Mouse (Mus musculus) intestine, embryonic 15.5 days (tissue): ENCODE measurements around the gene Esr1. TPM values are rescaled to one million over a fixed set of nuclear protein-coding genes. Genes with fewer than 3 reads are reported as not detected.
A peak's percentile ranks its signal among the peaks of the same experiment; 100 is the strongest.
"Not testable (repeated sequence)": the region's sequence is repeated elsewhere in the genome, so short reads cannot be mapped to it uniquely, and the experiment has no call there.

ENCODE experiments used
- ATAC-seq: fragments of 200-750 bp; cut with Nextera tagmentation; 2 replicates; pipeline ENCODE4 v1.8.0; 2017; ENCODE audit warnings: moderate TSS enrichment, moderate library complexity
- H3K27ac ChIP-seq: fragments of 300-500 bp; sonication (generic); 2 replicates; pipeline ENCODE4 v1.5.1; 2015; ENCODE audit warnings: mild to moderate bottlenecking, inconsistent platforms
- H3K27me3 ChIP-seq: fragments of 300-500 bp; sonication (generic); replicated peaks from 2 replicates; pipeline ENCODE4 v1.6.1; 2015; ENCODE audit warnings: inconsistent platforms
- H3K36me3 ChIP-seq: fragments of 300-500 bp; sonication (generic); 2 replicates; pipeline ENCODE4 v1.6.1; 2015; ENCODE audit warnings: inconsistent platforms
- H3K4me1 ChIP-seq: fragments of 300-500 bp; sonication (generic); replicated peaks from 2 replicates; pipeline ENCODE4 v1.6.1; 2015; ENCODE audit warnings: inconsistent platforms
- H3K4me2 ChIP-seq: fragments of 300-500 bp; sonication (generic); replicated peaks from 2 replicates; pipeline ENCODE4 v1.6.1; 2015; ENCODE audit warnings: mild to moderate bottlenecking, inconsistent platforms
- H3K4me3 ChIP-seq: fragments of 300-500 bp; sonication (generic); replicated peaks from 2 replicates; pipeline ENCODE4 v1.5.1; 2015; ENCODE audit warnings: inconsistent platforms
- H3K9ac ChIP-seq: fragments of 300-500 bp; sonication (generic); 2 replicates; pipeline ENCODE4 v1.6.1; 2015; ENCODE audit warnings: inconsistent platforms
- H3K9me3 ChIP-seq: fragments of 300-500 bp; sonication (generic); 2 replicates; pipeline ENCODE4 v1.6.1; 2016; ENCODE audit warnings: inconsistent platforms
- WGBS: fragments of 180-500 bp; shearing (Covaris S2); methylation state at CpG from one replicate; pipeline ENCODE4 v1.1.7; 2015; 5-methylcytosine and 5-hydroxymethylcytosine counted together
- polyA plus RNA-seq: library from polyadenylated mRNA; unstranded; fragments of >200 nt; fragmentation: Nextera tagmentation; extraction: Ambion mirVana; gene quantifications from 2 replicates; pipeline ENCODE4 v1.2.1, GENCODE M21; 2015

The Esr1 gene
- polyA plus RNA-seq, 1 experiment from 2014 or later = 0.59 TPM

DNA sequence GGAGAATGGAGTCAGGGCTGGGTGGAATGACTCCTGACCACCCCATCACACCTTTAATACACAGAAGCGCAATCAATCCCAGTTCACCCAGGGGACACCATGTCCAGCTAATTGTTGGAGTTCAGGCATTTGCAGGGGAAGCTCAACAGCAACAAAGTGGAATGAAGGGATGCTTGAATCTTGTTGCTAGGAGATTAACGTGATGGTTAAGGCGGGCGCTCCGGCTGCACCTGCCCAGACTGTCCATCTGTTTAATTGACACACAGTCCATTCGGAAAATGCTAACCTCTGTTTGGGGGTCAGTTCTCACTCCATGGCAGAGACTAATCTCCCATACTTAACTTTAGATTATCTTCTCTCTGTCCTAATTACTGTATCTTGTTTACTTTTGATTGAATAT is 114.7 kb downstream of the Esr1 start:
- H3K27me3 ChIP-seq = no peaks in the 10 kb centered on the region
- no peak for ATAC-seq
- no peak overlapping the region for H3K27ac ChIP-seq
- WGBS = 64% methylated on average over 6 of the region's 6 CpGs
- H3K9me3 ChIP-seq = no peaks in the 10 kb centered on the region
- no peak overlapping the region for H3K9ac ChIP-seq
- H3K4me1 ChIP-seq = no peaks in the 10 kb centered on the region
- no peaks in the 10 kb centered on the region for H3K36me3 ChIP-seq
- H3K4me2 ChIP-seq = no peak overlapping the region
- no peak overlapping the region for H3K4me3 ChIP-seq

DNA sequence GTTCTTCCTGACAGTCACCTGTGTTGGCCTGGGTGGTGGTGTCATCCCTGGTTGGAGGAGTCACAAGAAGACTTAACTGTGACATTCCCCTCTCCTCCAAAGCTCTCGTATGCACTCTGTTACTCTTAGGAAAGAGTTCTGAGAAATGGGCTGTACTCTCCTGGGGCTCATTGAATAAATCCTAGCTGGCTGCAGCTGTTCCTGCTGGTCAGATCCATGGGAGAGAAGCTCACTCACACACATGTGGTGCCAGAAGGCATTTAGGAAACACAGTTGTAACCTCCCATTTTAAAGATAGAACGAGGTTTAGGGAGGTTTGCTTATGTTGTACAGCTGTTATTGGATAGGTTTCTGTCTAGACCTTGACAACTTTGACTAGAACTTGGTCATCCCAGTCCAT is 120.9 kb downstream of the Esr1 start:
- 43% methylated on average over 2 of the region's 2 CpGs for WGBS
- ATAC-seq = no peak
- H3K9ac ChIP-seq = no peak overlapping the region

GRCm38 (mm10) chr10:4733987-4734386 is 122.6 kb downstream of the Esr1 start:
- Histone ChIP-seq H3K4me2 (no peak overlapping the region), H3K9ac (no peak overlapping the region), H3K4me1 (no peaks in the 10 kb centered on the region), H3K27me3 (no peaks in the 10 kb centered on the region), H3K36me3 (no peaks in the 10 kb centered on the region), H3K4me3 (no peak overlapping the region), H3K9me3 (no peaks in the 10 kb centered on the region), H3K27ac (no peak overlapping the region)
- 55% methylated on average over 6 of the region's 6 CpGs for WGBS
- ATAC-seq = peak; percentile 41

More for the DNA sequence above, 120.9 kb downstream of the Esr1 start:
- no peaks in the 10 kb centered on the region for H3K9me3 ChIP-seq
- no peaks in the 10 kb centered on the region for H3K27me3 ChIP-seq
- H3K27ac ChIP-seq = no peak overlapping the region
- H3K4me3 ChIP-seq = no peak overlapping the region
- no peaks in the 10 kb centered on the region for H3K4me1 ChIP-seq
- H3K4me2 ChIP-seq = no peak overlapping the region
- H3K36me3 ChIP-seq = no peaks in the 10 kb centered on the region

- WGBS = 89% methylated on average over 2 of the region's 2 CpGs
- no peak overlapping the region for H3K9ac ChIP-seq
- H3K4me2 ChIP-seq = no peak overlapping the region
- no peak overlapping the region for H3K4me3 ChIP-seq
- no peaks in the 10 kb centered on the region for H3K4me1 ChIP-seq
- no peak overlapping the region for H3K27ac ChIP-seq
- no peaks in the 10 kb centered on the region for H3K27me3 ChIP-seq
- H3K9me3 ChIP-seq = no peaks in the 10 kb centered on the region
- H3K36me3 ChIP-seq = no peaks in the 10 kb centered on the region
- no peak for ATAC-seq
Measured at GRCm38 (mm10) chr10:4734942-4735341, 123.5 kb downstream of the Esr1 start.

DNA sequence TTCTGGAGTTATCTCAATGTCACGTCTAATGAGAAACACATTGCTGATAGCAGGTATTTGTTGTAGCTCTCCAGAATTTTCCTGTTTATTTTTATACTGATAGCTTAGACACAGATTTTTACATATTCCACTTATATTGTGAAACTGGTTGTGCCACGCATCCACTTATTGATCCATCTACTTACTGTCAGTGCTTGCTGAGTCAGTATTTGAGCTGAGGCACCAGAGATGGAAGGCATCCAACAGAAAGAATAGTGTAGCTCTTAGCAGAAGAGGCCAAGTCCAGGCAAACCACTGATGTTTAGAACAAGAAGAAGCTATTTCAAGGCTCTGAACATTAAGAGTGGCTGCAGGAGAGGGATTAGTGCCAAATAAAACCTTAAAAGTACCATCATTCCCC is 126.9 kb downstream of the Esr1 start:
- Histone ChIP-seq H3K27ac (no peak overlapping the region), H3K9ac (no peak overlapping the region), H3K4me3 (no peak overlapping the region), H3K4me1 (no peaks in the 10 kb centered on the region), H3K9me3 (no peaks in the 10 kb centered on the region), H3K27me3 (no peaks in the 10 kb centered on the region), H3K36me3 (no peaks in the 10 kb centered on the region), H3K4me2 (no peak overlapping the region)
- WGBS = 89% methylated on average over 2 of the region's 2 CpGs
- no peak for ATAC-seq

GRCm38 (mm10) chr10:4751091-4751490 is 139.7 kb downstream of the Esr1 start:
- H3K9me3 ChIP-seq, H3K4me2 ChIP-seq, H3K4me1 ChIP-seq, H3K27ac ChIP-seq, ATAC-seq, H3K27me3 ChIP-seq, H3K9ac ChIP-seq, H3K4me3 ChIP-seq, H3K36me3 ChIP-seq: not testable (repeated sequence)
- WGBS = 69% methylated on average over 1 of the region's 1 CpGs

DNA sequence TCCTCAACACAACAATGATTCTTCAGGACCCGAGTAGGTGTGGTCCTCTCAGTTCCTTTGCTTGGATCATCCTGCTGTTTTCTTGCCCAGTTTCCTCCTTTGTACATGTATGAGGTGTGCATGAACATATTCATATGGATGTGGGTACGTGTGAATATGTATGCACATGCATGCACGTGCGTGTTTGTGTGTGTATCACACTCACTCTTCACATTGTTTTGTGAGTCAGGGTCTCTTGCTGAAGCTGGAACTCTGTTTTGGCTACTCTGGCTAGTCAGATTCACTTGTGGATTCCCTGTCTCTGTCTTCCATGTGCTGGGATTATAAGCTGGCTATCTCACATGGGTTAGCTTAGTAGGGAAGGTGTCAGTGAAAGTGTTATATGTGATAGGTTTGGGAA is 141.6 kb downstream of the Esr1 start:
- Histone ChIP-seq H3K4me2 (no peak overlapping the region), H3K4me1 (no peaks in the 10 kb centered on the region), H3K36me3 (no peaks in the 10 kb centered on the region), H3K27ac (no peak overlapping the region), H3K4me3 (no peak overlapping the region), H3K27me3 (no peaks in the 10 kb centered on the region), H3K9ac (no peak overlapping the region), H3K9me3 (no peaks in the 10 kb centered on the region)
- WGBS = 88% methylated on average over 4 of the region's 4 CpGs
- ATAC-seq = no peak

- no peak overlapping the region for H3K4me2 ChIP-seq
- H3K9ac ChIP-seq = no peak overlapping the region
- H3K27ac ChIP-seq = no peak overlapping the region
- no peaks in the 10 kb centered on the region for H3K9me3 ChIP-seq
- H3K4me1 ChIP-seq = no peaks in the 10 kb centered on the region
- H3K36me3 ChIP-seq = no peaks in the 10 kb centered on the region
- ATAC-seq = no peak
- no peak overlapping the region for H3K4me3 ChIP-seq
- 81% methylated on average over 3 of the region's 3 CpGs for WGBS
- no peaks in the 10 kb centered on the region for H3K27me3 ChIP-seq
Measured at GRCm38 (mm10) chr10:4775541-4775940, 164.1 kb downstream of the Esr1 start.

DNA sequence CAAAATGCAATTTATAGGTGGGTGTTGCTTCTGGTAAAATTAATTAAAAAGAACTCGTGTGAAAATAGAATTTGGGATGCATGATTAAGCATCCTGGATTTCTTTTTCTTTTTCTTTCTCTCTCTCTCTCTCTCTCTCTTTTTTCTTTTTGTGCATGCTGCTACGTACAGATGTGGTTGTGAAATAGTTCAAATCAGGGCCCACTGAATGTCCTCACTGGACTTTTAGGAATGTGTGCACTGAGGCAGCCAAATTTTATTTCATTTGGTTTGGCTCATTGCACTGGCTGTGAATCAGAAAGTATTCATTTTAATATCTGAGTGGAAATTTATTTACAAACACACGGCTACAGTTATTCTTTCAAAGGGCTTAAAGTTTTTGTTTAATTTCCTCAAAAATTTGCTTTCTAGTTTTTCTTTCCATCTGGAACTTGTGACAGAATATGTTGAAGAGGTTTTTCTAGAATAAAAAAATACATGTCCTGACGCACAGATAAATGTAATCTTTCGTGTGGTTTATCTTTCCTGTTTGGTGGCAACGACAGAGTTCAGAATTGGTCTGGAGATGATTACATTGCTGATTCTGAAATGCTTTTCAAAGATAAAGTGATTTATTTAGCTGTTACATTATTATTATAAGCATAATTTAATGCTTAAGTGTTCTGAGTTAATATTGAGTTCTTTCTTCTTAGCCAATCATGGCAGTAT is 164.8 kb downstream of the Esr1 start:
- Histone ChIP-seq H3K9me3 (no peaks in the 10 kb centered on the region), H3K9ac (no peak overlapping the region), H3K4me3 (no peak overlapping the region), H3K4me2 (no peak overlapping the region), H3K4me1 (no peaks in the 10 kb centered on the region), H3K27me3 (no peaks in the 10 kb centered on the region), H3K36me3 (no peaks in the 10 kb centered on the region), H3K27ac (no peak overlapping the region)
- no peak for ATAC-seq
- WGBS = 60% methylated on average over 6 of the region's 6 CpGs

DNA sequence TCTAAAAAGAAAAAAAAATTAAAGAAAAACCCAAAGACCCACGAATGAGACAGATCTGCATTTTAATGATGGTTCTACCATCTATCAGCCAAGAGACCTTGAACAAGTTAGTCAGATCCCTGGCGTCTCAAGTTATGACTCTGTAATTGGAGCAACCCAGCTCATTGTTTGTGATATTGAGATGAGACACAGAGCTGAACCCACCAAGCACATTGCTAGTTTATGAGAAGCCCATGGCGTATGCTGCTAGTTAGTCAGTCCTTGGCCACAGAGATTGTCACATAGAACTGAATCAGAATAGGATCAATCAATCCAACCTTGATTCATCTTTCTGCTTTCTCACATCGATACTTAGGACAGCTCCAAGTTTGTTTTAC is 165.3 kb downstream of the Esr1 start:
- no peak overlapping the region for H3K27ac ChIP-seq
- H3K27me3 ChIP-seq = no peaks in the 10 kb centered on the region
- H3K4me1 ChIP-seq = no peaks in the 10 kb centered on the region
- H3K4me2 ChIP-seq = no peak overlapping the region
- no peak overlapping the region for H3K4me3 ChIP-seq
- H3K9ac ChIP-seq = no peak overlapping the region
- 78% methylated on average over 4 of the region's 4 CpGs for WGBS
- no peaks in the 10 kb centered on the region for H3K9me3 ChIP-seq
- ATAC-seq = no peak
- no peaks in the 10 kb centered on the region for H3K36me3 ChIP-seq

DNA sequence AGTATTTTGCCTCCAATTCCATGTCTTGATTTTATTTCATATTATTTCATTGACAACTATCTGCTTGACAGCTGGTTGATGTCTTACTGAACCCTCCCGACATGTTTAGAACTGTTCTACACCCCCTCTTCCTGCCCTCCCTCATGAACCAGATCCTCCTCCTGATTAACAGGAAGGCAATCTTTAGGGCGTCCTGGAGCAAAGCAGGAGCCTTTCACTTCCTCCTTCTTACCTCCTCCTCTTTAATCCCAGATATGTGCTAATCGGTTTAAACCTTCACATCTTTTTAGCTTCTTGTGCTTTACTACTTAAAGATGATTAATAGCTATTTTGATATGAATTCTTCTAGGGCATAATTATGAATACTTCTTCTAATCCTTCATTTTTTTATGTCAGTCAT is 166.6 kb downstream of the Esr1 start:
- ATAC-seq = no peak
- WGBS = 43% methylated on average over 3 of the region's 3 CpGs
- H3K4me2 ChIP-seq = no peak overlapping the region

GRCm38 (mm10) chr10:4780926-4781325 is 169.5 kb downstream of the Esr1 start:
- 54% methylated on average over 6 of the region's 6 CpGs for WGBS
- Histone ChIP-seq H3K4me3 (no peak overlapping the region), H3K27ac (no peak overlapping the region), H3K4me2 (no peak overlapping the region), H3K4me1 (no peaks in the 10 kb centered on the region), H3K27me3 (no peaks in the 10 kb centered on the region), H3K9ac (no peak overlapping the region), H3K9me3 (no peaks in the 10 kb centered on the region), H3K36me3 (no peaks in the 10 kb centered on the region)
- no peak for ATAC-seq

More for the DNA sequence above, 166.6 kb downstream of the Esr1 start:
- Histone ChIP-seq H3K4me3 (no peak overlapping the region), H3K27ac (no peak overlapping the region), H3K36me3 (no peaks in the 10 kb centered on the region), H3K9ac (no peak overlapping the region), H3K9me3 (no peaks in the 10 kb centered on the region), H3K4me1 (no peaks in the 10 kb centered on the region), H3K27me3 (no peaks in the 10 kb centered on the region)

- Histone ChIP-seq H3K4me1 (no peaks in the 10 kb centered on the region), H3K9me3 (no peaks in the 10 kb centered on the region), H3K9ac (no peak overlapping the region), H3K4me2 (no peak overlapping the region), H3K36me3 (no peaks in the 10 kb centered on the region), H3K4me3 (no peak overlapping the region), H3K27ac (no peak overlapping the region), H3K27me3 (no peaks in the 10 kb centered on the region)
- 79% methylated on average over 5 of the region's 5 CpGs for WGBS
- no peak for ATAC-seq
Measured at GRCm38 (mm10) chr10:4787003-4787628, 175.7 kb downstream of the Esr1 start.
